Mouse (Mus musculus) cerebellum, adult 9-11 months (tissue): Measurements from ENCODE around the gene Spdl1.
"Not testable (repeated sequence)": the region's sequence is repeated elsewhere in the genome, so short reads cannot be mapped to it uniquely, and the experiment has no call there.

Experiments used
- DNase-seq: peaks from one replicate; pipeline ENCODE4 v3.0.0; 2022

Gene Spdl1

DNA sequence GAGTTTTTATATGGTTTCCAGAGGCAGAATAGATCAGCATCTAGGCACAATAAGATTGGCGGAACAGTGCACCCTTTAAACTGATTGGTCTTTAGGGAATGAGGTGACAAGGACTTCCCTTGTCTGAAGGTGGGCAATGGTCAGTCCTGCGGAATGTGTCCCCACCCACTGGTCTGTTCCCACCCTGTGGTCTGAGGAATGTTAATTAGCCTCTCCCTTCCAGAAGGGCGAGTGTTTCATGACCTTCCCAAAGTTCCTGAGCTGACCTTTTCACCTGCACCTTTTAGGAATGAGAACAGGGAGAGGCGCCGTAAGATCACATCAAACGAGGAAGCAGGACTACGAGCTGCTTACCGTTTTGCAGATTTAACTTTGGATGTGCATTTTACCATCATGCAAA, 35.4 kb downstream of the Spdl1 start:
- not testable (repeated sequence) for DNase-seq

DNA sequence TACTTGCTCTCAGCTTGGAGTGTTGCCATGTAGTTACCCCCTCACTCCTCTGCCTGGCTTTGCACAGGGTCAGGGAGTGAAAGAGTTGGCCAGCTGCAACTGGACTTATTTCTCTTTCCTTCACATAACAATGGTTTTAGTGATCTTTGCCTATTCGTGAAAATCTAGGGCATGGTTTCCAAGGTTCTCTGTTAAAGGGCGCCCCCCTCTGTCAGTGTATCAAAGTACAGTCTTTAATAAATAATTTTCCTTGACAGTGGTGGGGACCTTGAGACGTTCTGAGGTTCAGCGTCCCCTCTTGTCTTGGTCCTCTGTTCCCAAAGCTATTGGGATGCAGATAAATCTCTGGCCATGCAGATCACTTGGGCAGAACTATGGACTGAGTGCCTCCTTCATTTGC, 37.3 kb downstream of the Spdl1 start:
- no peak for DNase-seq

DNA sequence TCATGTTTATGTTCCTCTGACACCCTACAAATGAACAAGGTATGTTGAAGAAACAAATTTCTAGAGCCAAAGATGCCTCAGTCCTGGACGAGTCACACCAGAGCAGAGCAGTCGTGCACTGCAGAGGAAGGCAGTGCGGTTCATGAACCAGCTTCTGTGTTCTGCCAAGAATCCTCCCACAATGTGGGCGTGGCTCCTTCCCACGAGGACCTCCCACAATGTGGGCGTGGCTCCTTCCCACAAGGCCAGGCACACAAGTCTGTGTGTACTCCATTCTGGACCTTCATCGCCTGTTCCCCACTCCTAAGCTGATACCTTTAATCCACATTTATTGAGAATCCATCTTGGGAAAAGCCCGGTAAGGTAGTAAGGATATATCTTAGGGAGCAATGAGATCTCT, 41.6 kb downstream of the Spdl1 start:
- DNase-seq = no peak

DNA sequence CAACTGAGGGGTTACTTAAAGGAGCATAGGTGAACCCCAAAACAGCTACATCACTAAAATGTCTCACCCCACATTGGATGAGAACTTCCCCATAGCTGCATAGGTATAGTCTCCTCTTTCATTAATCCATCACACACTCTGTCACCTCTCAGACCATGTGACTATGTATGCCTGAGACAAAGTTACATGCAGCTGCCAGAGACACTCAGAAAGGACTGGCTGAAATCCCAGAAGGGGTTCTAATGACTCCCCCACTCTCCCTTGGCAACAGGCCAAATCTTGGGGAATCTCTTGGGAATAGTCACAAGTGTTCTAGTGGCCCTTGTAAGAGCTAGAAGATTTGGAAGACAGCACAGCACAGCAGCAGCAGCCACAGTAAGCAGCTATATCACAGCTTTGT, 48.6 kb downstream of the Spdl1 start:
- no peak for DNase-seq

DNA sequence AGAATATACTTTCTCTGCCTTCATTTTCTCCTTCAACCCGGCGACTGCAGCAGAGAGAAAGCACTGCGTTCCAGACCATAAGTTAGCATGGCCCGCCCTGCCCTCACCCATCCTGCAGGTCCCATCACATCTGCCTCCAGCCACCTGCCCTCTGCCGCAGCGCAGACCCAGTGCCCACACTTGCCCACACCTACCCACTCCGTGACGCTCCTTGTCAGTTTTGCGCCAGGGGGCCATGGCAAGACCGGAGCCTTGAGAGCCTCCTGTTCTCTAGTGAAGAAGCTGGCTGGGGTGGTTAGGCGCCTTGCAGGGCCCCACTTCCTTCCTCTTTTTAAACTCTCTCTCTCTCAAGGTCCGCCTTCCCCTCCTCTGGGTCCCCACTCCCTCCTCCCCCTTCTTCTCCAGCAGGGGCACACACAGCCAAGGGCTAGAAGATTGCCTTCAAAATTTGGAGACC, 49.8 kb downstream of the Spdl1 start, which contains the start of gene Dock2:
Gene Dock2 (minus strand): TSS at position 306 of the 457 bp plus-strand sequence.
- DNase-seq = no peak

DNA sequence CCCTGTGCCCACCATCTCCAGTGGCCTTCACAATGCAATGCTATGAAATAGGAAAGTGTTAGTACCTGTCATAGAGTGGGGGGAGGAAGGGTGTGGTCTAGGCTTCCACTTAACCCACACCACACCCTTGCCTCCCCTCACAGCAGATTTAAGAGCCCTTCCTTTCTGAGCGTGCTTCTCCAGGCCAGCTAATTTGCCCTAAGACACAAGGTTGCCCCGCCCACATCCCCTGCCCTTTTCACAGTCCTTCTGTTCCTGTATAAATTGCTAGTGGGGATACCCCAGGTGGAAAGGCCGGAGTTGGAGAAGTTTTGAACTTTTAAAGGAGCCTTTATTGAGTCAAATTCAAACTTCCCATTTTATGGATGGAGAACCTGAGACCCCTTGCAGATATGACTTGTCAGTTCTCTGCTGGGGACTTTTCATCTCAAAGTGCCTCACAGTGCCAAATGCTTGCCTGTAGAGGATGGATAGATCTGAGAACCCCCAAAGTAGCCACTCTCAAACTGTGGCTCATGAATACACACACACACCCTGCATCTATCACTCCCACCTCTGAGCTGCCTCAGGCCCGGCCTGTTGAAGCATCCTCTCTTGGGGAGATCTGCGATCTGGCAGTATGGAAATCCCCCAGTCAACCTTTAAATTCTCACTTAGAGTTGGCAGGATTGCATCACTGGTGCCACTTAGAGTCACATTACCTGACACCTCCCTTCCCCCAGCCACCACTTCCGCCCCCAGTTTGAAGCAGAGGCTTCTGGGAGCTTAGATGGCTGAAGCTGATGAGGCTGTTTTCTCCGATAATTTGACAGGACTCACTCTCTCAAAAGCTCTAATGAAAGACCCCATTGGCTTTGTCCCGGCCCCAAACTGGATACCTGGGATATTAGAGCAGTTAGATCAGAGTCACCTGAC, 50.7 kb downstream of the Spdl1 start:
- DNase-seq = no peak

DNA sequence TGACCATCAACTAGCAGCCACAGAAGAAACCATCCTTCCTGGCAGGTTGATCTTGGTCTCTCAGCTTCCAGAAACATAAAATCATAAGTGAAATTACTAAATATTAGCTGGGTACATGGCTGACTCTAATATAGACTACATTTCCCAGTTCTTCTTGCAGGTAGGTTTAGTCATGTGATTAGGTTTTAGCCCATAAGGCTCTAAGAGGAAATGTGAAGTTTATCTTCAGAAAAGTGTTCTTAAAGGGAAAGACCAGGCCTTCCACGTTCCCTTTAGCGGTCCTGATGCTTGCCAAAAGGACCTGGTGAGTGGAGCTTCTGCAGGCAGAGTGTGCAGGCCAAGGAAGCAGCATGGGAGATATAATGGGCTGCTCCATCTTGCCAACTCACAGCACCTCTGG, 52.7 kb downstream of the Spdl1 start:
- DNase-seq = no peak

DNA sequence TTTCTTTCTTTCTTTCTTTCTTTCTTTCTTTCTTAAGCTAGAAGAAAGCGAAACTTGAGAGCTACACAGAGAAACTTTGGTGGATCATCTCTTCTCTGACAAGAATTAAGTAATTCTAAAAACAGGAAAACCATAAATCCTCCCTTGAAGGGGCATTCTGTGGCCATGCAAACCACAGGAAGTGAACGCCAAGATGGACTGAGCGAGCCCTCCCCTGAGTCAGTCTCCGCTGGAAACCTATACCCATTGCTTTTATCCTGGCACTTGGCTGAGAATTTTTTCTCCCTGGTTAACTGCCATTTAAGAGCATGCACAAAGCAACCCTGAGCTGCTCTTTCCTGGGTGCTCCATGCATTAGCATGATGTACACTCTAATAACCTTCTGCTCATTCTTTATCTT, 53.5 kb downstream of the Spdl1 start:
- DNase-seq = no peak

DNA sequence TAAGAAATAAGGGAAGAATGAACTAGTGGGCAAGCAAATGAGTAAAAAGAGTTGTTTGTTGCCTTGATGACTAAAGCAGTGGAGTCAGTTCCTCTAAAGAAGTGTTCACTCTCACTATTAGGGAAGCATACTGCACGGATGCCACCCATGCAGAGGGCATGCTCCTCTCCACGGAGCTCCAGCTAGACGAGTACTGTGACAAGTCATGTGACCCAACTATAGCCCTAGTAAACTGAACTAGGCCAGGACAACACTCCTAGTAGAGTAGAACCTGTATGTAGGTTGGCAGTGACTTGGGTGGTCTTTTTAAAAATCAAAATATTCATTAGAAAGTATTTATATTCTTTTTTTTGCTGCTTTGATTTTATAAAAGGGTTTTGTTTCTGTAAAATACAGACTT, 55.1 kb downstream of the Spdl1 start:
- DNase-seq = no peak

DNA sequence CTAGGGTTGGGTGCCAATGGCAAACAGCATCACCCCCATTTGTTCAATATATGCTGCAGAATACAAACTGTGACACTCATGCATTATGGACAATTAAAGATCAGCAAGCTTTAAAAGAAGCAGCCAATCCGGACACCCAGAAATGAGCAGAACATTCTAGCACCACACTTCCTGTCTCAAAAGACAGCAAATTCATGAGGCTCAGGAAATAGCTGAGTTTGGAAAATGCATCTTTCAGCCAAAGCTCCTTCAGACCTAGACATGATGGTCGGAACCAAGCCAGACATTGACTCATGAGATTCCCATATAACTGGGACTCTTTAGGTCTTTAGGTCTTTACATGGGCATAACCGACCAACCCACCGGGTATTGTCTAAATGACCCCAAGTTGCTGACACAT, 55.9 kb downstream of the Spdl1 start:
- DNase-seq = no peak

DNA sequence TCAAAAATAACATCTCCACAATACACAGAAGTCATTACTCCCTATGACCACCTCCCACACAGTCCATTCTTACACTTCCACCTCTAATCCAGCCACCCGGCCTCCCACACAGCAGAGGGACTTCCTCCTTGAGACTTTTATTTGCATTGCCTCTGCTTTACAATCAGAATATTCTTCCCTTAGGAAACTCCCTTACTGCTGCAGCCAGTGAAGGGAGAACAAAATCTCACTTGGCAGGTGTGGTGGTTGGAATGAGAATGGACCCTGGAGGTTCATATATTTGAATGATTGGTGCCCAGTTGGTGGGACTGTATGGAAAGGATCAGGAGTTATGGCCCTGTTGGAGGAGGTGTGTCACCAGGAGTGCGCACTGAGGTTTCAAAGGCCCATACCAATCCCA, 57.4 kb downstream of the Spdl1 start:
- DNase-seq = no peak

DNA sequence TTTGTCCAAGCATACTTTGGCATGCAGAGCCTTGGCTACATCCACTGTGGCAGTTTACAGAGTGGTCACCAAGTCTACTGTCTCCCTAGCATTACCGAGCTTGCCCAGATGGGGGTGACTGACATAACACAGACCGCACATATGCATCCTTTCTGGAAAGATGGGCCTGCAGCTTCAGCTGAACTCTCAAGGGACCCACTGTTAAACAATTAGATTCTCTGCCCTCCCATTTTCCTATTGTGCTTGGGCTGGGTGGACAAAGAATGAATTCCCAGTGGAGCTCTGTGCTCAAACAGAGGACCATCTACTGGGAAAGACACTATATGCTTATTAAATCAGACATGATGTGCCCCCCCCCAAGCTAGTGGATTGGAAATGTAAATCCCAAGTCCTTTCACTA, 58.8 kb downstream of the Spdl1 start:
- DNase-seq = no peak

DNA sequence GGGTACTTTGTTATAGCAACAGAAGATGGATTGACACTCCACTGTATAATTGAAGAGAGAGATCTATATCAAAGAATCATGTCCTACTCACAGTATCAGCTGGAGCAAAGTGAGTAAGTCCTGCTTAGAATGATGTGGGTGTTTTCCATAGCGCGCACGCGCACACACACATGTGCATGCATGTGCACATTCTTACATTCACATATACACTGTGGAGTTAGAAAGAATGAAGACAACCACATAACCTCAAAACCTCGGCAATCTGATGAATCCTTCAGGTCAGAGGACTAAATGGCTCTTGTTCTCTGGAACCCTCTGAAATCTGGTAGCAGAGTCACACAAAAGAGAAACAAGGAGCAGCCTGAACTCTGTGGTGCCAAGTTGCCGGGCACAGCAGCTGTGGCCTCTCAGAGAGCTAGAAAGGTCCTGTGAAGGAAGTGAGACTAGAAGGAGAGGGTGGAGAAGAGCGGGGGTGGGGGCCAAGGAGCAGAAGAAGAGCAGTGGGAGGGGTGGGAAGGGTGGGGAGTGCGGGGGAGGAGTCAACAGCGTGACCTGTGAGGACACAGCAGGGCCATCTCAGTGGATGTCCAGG, 60.0 kb downstream of the Spdl1 start:
- no peak for DNase-seq

DNA sequence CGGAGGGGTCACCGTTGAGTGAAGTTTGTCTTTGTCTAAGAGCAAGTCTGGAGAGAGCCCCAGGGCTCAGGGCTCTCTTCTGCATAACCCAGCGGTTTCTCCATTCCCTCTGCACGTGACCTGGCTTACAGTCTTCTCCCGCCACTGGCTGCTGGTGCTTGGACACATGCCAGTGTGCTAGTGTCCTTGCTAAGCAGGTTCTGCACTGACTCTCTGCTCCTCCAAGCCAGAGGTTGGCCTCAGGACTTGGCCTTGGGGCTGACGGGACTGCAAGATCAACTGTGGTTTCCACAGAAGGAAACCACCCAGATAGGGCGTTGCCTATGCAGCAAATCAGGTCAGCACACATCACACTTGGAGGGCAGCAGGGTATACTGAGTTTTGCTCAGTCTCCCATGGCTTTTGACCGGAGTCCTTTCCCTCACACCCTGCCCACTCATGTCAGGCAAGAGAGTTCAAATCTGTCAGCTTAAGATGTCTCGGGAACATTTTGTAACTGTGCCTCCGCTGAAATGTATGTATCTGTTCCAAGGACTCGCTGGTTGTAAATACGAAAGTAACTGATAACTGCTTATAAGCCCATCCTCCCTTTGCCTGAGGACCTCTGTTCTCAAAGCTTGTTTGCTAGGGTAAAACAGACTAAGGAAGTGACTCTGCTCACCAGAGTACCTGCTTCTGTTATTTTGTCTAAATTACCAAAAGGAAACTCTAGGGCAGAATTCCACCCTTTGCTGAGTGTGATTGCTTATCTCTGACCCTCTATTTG, 62.0 kb downstream of the Spdl1 start:
- no peak for DNase-seq

DNA sequence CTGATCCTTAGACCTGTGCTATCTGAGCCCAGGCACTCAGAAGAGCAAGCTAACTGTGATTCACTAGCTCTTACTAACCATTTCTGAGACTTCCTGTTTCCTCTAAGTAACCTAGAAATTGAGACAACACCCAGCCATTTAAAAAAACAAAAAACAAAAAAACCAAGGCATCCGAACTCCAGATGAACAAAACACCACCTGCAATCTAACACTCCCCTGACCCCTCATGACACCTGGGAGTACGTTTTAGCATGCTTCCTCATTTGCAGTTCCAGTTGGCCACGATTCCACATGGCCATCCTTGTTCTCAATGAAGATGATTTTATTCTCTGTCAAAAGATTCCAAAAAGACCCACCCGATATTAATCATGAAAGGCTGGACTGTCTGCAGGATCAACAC, 62.8 kb downstream of the Spdl1 start:
- DNase-seq = no peak

DNA sequence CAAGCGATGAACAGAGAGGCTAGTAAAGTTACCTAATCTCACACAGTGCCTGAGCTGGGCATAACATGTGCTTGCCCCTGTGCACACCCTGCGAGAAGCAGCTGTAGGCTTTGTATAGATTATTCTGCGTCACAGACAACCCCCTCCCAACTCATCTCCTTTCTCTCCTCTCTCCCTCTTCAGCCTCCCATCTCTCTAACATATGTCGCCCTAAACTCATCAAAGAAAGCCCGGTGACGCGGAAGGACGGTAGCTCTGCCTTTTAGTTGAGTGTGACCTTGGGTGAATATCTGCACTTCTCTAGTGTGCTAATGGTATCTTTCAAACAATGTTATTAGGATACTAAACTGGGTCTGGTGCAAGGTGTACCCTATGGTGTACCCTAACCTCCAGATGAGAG, 63.5 kb downstream of the Spdl1 start:
- DNase-seq = no peak

DNA sequence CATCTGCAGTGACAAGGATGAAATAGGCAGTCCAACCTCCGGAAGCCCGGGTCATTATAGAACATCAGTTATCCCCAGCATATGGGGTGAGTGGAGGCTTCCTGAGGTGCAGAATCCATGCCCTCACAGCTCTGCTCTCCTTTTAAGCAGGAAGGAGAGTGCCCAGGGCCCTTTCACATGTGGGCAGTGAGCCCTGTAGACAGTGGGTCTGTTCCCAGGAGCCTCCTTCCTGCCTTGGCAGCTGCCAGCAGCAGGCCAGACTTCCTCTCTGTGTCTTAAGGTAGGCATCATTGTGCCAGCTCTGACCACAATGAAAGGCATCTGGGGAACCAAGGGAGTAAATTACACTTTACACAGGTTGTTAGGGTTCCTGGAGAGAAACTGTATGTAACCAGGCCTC, 64.0 kb downstream of the Spdl1 start:
- no peak for DNase-seq

DNA sequence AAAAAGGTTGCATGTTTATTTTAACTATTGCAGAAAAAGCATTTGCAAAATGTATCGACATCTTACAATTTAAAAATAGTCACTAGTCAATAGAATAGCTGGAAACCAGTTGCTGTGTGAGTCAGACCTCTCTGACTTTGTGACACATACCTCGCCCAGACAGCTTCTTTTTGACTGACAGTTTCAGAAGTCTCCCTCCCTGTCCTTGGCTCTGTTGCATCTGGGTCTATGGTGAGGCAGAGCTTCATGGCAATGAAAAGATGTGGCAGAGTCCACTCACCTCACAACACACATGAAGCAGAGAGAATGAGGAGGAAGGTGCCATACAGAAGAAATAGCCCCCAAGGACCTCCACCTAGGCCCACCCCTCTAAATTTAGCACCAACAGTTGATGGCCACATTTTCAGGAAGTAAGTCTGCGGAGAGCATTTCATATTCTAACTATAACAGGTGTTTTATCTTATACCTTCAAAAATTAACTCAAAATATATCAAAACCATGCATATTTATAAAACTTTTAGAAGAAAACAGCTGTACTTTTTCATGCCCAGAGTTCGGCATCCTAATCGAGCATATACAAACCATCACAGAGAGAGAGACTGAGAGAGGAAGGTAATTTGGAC, 69.6 kb downstream of the Spdl1 start:
- DNase-seq = no peak

DNA sequence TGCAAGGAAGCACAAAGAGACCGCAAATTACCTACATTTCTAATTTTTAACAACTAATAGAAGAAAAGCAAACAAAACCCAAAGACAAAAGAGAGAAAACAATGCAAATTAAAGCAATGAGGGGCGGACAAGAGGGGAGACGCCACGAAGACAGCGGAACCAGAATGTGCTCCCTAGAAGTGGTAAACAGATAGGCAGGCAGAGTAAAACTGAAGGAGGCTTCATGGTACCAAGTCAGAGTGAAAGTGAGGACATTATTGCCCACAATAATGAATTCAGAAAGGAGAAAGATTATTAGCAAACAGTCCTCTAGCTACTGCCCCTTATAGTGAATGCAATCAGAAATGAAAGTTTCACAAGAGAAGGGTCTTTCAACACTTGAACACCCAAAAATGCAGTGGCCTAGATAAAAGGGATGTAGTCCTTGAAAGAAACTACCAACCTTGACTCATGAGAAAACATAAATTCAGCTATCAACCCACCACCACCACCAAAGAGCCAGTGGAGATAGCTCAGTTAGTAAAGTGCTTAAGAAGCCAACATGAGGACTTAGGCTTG, 70.8 kb downstream of the Spdl1 start:
- DNase-seq = no peak

DNA sequence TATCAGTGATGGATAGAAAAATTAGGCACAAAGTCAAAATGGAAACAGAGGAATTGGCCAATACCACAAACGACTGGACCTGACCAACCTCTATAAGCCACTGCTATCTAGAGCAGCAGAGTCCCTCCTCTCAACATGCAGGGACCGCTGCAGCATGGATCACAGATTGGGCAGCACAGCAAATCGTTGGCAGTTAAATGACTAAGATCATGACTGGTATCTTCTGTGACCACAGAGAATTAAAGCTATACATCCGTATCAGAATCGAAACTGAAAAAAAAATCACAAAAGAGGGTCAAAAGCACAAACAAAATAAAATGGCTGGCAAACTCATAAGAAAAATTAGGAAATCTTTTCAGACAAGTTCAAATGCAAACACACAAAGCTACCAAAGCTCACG, 71.3 kb downstream of the Spdl1 start:
- no peak for DNase-seq

DNA sequence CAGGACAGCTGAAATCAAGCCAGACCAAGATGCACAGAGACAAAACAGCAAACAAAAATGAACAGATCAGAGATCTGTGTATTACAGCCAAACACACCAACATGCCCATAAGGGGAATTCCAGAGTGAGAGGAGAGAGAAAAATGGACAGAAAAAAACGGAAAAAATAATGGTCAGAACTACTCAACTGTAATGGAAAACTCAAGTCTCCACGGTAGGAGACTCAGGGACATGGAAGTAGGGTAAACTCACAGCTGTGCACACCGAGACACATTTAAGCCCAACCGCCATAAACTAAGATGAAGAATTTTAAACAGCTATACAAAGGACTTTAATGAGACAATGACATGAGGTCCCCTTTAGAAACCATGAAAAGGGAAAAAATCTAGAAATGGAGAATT, 73.9 kb downstream of the Spdl1 start:
- DNase-seq = no peak
